Mouse (Mus musculus) heart, adult 8-10 months (tissue): ENCODE data around the gene Zfp324. TPM values are rescaled to one million over a fixed set of nuclear protein-coding genes. Genes with fewer than 3 reads are reported as not detected.

Experiments used
- DNase-seq: peaks from one replicate; pipeline ENCODE4 v3.0.0; 2022; ENCODE audit warnings: low spot score
- total RNA-seq, 4 experiments: library from RNA; stranded (reverse); gene quantifications; 2 replicates each; pipeline ENCODE4 v1.2.4; 2022

Zfp324 gene
- total RNA-seq, 4 experiments from 2014 or later: 2.7 to 3.2 (median 2.8) TPM

GRCm38 (mm10) chr7:12966104-12966845 is 637 bp downstream of the Zfp324 start:
- no peak for DNase-seq

- no peak for DNase-seq
Observed at GRCm38 (mm10) chr7:12970906-12971305, 5.3 kb downstream of the Zfp324 start.

DNA sequence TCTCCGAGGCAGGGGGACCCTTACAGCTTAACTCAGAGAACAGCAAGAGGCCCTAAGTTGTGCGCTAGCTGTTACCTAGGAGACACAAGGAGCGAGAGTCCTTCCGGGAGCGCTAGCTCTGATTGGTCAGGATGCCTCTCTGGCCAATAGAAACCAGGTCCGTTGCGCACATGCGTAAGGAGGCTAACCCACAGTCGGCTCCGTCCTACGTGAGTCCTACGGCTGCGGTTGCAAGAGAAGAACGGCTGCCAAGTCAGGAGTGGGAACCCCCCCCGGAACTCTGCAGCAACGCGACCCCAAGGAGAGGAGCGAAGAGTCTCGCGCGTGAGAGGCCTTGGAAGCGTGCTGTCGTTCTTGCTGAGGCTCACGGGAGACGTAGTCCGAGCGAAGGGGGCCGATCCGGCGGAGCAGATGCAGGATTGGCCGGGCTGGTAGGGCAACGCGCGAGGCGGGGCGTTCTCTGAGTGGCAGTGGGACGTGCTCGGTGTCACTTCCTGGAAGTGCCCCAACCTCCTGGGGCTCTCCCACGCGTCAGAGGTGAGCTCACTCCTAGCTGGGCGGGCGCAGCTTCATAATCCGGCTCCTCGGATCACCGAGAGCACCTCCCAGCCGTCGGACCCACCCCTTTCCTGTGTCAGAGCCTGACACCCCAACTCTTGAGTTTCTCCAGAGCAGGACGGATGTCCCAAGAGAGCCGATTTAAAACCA is 12.2 kb downstream of the Zfp324 start, which contains the start of gene Zfp446:
TSS of gene Zfp446 (plus strand) at position 167 of the 708 bp plus-strand sequence.
- peak; percentile 99 for DNase-seq

GRCm38 (mm10) chr7:12978931-12979722 is 13.5 kb downstream of the Zfp324 start:
- no peak for DNase-seq

- no peak for DNase-seq
Observed at GRCm38 (mm10) chr7:12979776-12980175, 14.1 kb downstream of the Zfp324 start.

DNA sequence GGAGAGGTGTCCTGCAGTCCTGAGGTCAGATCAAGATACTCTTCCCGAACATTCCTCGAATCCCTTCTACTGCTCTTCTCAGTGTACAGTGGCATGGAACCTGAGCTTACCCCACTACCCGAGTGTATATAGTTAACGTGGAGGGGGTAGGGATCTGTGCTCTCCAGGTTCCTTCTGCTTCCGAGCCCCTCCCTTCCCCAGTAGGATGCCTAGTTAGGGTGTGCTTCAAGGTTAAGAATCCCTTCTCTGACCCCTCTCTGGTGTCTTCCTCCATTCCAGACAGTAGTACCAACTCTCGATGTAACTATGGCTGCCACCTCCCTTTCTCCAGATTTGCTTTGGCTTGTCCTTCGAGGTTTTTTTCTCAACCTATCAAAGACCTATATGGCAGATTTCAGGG is 14.7 kb downstream of the Zfp324 start:
- no peak for DNase-seq

- no peak for DNase-seq
Observed at GRCm38 (mm10) chr7:12985724-12986123, 20.1 kb downstream of the Zfp324 start.

GRCm38 (mm10) chr7:12986906-12987305 is 21.3 kb downstream of the Zfp324 start:
- no peak for DNase-seq

DNA sequence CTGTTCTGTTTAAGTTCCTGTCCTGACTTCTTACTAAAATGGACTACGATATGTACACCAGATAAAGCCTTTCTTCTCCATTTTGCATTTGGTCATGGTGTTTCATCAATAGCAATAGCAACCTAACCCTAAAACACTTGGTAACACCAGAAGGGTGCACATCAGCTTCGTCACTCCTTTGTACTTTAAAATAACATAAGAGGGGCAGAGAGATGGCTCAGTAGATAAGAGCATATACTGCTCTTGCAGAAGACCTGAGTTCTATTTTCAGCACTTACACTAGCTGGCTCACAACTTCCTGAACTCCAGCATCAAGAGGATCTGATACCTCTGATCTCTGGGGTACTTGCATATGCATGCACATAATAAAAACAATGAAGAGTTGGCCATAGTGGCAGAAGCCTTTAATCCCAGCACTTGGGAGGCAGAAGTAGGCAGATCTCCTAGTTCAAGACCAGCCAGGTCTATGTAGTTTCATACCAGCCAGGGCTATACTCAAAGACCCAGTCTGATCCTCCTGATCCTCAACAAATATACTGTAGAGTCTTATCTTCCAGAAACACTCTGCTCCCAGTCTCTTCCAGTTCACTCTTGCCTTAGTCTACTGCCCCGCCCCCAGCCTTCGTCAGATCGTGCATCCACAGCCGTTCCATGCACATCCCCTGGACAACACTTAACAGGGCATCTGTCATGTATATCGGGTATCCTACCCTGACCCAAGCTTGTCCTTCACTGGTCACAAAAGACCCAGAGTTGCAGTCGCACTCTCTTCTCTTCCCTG is 22.0 kb downstream of the Zfp324 start:
- no peak for DNase-seq

- no peak for DNase-seq
Observed at GRCm38 (mm10) chr7:12992222-12992621, 26.6 kb downstream of the Zfp324 start.

- DNase-seq: no peak
Observed at GRCm38 (mm10) chr7:12993148-12993547, 27.5 kb downstream of the Zfp324 start.

- DNase-seq: no peak
Observed at GRCm38 (mm10) chr7:12995862-12996261, 30.2 kb downstream of the Zfp324 start.

- DNase-seq: no peak
Observed at GRCm38 (mm10) chr7:12997230-12997629, 31.6 kb downstream of the Zfp324 start.

GRCm38 (mm10) chr7:12998053-12998452 is 32.4 kb downstream of the Zfp324 start, which contains the start of gene Slc27a5:
Gene Slc27a5 (minus strand): TSS chr7:12998192.
- DNase-seq: no peak

DNA sequence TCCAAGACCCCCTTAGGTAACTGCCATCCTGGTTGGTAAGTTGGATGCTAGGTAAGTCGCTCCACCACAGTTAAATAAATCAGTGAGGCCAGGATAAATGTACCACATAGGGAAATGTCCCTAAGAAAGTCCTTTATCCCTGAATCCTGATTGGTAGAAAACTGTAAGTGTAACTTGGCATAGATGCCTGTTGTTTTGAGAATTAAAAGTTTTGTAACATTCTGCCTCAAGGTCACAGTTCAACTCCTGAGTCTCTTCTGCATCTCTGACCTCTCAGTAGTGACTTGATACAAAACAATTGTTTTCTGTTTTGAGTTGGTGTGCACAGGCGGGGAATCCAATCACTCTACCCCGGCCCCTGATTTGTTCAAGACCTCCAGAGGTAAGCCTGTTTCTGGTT is 33.2 kb downstream of the Zfp324 start, which contains the start of gene Trim28:
TSS of gene Trim28 (plus strand) at position 264 of the 400 bp plus-strand sequence.
- no peak for DNase-seq

- DNase-seq: no peak
Observed at GRCm38 (mm10) chr7:13001584-13001983, 35.9 kb downstream of the Zfp324 start.

DNA sequence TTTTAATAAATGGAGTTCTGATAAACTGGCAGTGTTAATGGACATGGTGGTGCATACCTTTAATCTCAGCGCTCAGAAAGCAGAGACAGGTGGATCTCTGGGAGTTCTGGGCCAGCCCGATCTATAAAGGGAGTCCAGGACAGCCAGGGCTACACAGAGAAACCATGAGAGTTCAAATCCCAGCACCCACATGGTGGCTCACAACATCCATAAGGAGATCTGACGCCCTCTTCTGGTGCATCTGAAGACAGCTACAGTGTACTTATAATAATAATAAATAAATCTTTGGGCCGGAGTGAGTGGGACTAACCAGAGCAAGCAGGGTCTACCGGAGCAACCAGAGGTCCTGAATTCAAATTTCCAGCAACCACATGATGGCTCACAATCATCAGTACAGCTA is 37.7 kb downstream of the Zfp324 start:
- DNase-seq: no peak

- no peak for DNase-seq
Observed at GRCm38 (mm10) chr7:13006011-13006410, 40.4 kb downstream of the Zfp324 start.

DNA sequence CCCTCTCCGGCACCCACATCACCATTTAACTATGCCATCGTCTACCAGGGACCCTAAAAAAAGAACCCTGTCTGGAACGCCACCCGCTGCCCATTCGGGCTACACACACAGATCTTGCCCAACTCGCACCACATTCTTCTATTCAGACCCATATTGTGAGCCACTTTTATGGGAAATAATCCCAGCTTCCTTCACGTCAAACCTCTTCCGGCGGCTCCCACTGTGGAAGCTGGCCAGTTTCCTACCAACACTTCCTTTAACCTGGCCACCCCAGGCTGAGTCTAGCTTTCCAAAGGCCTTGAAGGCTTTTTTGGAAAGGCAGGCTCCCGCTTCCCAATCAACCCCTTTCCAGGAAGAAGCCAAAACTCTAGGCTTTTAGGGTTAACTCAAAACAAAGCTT is 40.9 kb downstream of the Zfp324 start:
- DNase-seq: peak; percentile 24

GRCm38 (mm10) chr7:13007341-13008092 is 41.9 kb downstream of the Zfp324 start:
- no peak for DNase-seq
